Mouse (Mus musculus): ENCODE measurements around the gene Hoxd9.

Hoxd9 gene

GRCm38 (mm10) chr2:74713239-74714150 lies 16.0 kb downstream of the Hoxd9 start:
- no peak for DNase-seq (ENCODE audit: low spot score in 2 of 2)

- DNase-seq (ENCODE audit: low spot score in 2 of 2) = no peak
Observed at GRCm38 (mm10) chr2:74714156-74714789, 16.7 kb downstream of the Hoxd9 start.

GRCm38 (mm10) chr2:74714881-74715280 lies 17.4 kb downstream of the Hoxd9 start:
- no peak for DNase-seq (ENCODE audit: low spot score in 2 of 2)

DNA sequence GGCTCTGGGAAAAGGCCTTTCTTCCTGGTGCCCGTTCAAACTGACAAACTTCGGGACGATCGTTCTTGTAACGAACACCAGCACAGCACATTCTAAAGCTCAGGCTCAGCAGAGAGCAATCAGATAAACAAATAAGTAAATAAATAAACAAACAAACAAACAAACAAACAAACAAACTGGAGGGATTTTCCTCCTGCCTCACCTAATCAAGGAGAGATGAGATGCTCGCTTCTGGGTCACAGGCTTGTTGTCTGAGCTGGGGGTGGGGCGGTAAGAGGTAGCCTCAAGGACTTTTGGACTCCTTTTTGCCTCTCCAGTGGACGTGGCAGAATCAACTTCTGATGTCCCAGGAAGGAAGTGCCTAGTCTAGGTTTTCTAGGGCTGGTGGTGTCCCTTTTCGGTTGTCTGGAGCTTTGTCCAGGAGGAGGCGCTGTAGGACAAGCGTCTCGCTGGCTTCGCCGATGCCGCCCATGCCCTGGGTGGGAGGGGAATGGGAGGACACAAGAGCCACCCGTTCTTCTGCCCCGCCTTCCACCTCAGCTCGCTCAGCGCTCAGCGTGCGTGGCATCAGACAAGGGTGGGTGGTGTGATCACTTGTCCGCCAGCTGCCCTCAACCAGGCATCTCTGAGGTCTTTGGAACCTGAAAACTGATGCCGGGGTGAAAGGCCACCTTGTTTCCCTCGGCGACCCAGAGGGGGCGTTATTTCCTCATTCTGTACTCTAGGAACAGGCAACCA lies 18.1 kb downstream of the Hoxd9 start:
- peak; percentile 57 to 71 for DNase-seq (ENCODE audit: low spot score in 2 of 2)

DNA sequence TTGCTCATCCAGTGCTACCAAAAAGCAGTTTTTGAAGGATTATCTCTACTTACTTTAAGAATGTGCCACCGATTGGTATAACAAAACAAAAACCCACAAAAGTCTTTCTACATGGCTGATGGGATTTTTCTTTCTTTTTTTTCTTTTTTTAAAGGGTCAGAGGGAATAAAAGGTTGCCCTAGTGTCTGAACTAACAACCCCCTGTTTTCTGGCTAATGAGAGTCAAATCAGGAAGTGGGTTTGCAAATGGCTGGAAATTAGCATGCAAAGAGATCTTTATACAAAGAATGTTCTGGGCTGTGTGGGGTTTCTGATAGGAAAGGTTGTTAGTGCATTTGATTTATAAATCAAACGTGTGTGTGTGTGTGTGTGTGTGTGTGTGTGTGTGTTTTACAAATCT lies 22.9 kb downstream of the Hoxd9 start:
- DNase-seq (ENCODE audit: low spot score in 2 of 2) = no peak

- DNase-seq (ENCODE audit: low spot score in 2 of 2) = no peak
Observed at GRCm38 (mm10) chr2:74720955-74721491, 23.5 kb downstream of the Hoxd9 start.

DNA sequence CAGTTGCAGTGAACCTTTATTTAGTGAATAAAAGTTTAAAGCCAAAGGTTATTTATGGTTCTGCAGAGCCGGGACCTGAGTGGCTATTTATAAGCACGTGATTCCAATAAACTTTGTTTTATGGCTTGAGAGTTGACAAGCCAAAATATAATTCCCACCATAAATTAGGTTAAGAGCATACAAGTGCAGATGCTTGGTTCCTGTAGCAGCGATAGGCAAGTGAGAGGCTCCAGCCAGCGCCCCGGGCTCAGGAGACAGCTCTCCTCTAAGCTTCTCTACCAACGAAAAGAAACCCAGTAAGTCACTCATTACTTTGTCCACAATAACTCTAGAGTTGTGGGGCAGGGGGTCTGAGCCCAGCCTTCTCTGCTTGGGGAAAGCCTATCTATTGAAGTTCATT lies 24.4 kb downstream of the Hoxd9 start:
- DNase-seq (ENCODE audit: low spot score in 2 of 2) = no peak

GRCm38 (mm10) chr2:74722949-74723348 lies 25.4 kb downstream of the Hoxd9 start:
- no peak for DNase-seq (ENCODE audit: low spot score in 2 of 2)

DNA sequence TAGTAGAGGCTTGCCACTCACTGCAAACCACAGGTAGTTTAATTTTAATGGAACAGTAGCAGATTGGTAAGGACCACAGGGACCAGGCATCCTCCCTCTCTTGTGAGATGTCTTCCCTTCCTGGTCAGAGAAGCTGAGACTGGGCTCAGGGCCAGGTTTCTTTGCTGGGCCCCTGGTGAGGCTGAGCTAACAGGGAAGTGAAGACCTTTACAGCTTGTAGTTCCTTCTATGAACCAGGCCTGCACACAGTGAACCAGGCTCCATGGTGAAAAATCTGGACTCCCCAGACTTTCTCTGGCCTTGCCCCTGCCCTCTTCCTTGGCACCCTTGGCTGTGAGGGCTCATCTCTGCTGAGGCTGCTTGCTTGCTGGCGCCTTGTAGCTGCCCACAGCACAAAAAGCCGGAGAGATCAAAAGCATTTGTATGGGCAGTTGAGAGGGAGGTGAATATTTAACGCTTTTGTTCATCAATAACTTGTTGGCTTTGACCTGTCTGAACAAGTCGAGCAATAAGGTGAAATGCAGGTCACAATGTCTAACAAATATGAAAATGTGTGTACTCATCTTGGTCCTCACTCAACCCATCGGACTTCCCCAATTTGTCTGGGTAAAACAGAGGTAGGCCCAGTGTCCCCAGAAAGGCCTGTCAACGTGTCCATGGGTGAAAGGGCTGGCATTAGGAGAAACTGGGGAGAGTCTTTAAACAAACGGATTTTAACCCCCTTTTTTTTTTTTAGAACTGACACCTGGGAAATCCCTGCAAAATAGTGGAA lies 26.9 kb downstream of the Hoxd9 start:
- no peak for DNase-seq (ENCODE audit: low spot score in 2 of 2)

GRCm38 (mm10) chr2:74725171-74725570 lies 27.6 kb downstream of the Hoxd9 start:
- no peak for DNase-seq (ENCODE audit: low spot score in 2 of 2)

GRCm38 (mm10) chr2:74726551-74726950 lies 29.0 kb downstream of the Hoxd9 start, which contains the start of gene Gm28230:
TSS of gene Gm28230 (plus strand) at chr2:74726728.
- DNase-seq (ENCODE audit: low spot score in 2 of 2) = no peak

GRCm38 (mm10) chr2:74726973-74727639 lies 29.6 kb downstream of the Hoxd9 start:
- DNase-seq (ENCODE audit: low spot score in 2 of 2) = no peak

GRCm38 (mm10) chr2:74727640-74728302 lies 30.2 kb downstream of the Hoxd9 start:
- no peak for DNase-seq (ENCODE audit: low spot score in 2 of 2)

DNA sequence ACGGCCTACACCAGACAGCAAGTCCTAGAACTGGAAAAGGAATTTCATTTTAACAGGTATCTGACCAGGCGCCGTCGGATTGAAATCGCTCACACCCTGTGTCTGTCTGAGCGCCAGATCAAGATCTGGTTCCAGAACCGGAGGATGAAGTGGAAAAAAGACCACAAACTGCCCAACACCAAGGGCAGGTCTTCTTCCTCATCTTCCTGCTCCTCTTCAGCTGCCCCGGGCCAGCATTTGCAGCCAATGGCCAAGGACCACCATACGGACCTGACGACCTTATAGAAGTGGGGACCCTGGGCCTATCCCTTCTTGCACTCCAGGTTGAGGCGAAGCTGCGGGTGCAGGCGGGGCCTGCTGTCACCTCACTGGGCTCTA lies 30.8 kb downstream of the Hoxd9 start:
- no peak for DNase-seq (ENCODE audit: low spot score in 2 of 2)

DNA sequence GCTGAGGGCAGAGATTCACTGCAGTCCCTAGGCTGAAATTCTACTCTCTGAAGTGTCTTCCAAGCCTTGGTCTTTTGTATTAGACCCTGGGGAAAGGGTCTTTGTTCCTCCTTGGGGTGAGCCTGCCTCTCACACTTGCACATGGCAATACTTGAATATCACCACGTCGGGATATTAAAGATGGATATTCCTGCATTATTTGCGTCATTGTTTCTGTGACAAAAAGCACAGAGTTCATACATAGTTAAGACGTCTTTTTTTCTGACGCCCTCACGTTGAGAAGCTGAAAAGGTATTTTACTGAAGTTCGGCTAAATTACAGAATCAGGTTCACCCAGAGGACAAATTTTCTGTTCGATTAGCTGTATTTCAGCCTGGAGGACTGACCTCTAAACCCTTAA lies 32.8 kb downstream of the Hoxd9 start:
- no peak for DNase-seq (ENCODE audit: low spot score in 2 of 2)

DNA sequence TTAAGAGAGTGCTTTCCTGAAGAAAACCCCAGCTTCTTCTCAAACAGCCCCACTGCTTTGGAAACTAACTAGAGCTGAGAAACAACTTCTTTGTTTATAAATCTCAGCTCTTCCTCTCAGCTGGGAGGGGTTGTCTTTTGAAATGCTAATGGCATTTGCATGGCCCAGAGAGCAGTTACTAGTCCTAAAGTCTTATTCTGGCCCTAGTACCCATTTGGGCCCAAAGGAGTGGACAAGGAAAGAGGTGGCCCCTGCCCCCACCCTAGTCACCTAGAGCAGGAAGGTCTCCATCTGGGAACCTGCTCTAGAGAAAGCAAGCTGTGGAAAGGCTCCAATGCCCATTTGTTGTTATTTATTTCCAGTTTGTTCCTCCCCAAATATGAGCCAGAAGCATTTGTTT lies 33.5 kb downstream of the Hoxd9 start:
- no peak for DNase-seq (ENCODE audit: low spot score in 2 of 2)

DNA sequence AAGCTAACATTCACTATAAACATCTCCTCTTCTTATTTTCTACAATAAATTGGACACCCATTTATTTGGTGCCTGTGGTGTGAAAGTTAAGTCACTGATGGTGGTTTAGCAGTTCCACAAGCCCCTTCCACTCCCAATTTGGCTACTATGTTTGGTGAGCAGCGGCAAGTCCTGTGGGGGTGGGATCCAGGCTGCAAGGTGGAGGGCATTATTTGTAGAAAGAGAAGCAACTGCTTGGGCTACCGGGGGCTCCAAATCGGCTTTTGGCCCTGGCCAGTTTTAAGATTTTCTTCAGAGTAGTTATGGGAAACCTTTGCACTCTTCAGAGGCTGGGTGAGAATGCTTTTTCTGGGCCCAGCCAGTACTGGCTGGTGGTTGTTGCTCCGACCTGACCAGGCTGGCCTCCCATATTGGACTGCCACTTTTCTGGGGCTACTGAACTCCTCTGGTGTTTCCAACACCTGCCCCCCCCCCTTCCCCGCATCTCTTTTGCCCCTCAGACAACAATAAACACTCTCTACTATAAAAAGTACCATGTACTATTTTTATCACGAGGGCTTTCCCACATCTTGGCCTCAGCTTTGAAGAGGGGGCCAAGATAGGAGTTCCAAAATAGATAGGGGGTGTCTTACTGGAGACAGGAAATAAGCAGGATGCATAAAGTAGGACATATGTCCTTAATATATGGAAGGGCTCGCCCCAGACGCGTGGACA lies 34.4 kb downstream of the Hoxd9 start:
- no peak for DNase-seq (ENCODE audit: low spot score in 2 of 2)

DNA sequence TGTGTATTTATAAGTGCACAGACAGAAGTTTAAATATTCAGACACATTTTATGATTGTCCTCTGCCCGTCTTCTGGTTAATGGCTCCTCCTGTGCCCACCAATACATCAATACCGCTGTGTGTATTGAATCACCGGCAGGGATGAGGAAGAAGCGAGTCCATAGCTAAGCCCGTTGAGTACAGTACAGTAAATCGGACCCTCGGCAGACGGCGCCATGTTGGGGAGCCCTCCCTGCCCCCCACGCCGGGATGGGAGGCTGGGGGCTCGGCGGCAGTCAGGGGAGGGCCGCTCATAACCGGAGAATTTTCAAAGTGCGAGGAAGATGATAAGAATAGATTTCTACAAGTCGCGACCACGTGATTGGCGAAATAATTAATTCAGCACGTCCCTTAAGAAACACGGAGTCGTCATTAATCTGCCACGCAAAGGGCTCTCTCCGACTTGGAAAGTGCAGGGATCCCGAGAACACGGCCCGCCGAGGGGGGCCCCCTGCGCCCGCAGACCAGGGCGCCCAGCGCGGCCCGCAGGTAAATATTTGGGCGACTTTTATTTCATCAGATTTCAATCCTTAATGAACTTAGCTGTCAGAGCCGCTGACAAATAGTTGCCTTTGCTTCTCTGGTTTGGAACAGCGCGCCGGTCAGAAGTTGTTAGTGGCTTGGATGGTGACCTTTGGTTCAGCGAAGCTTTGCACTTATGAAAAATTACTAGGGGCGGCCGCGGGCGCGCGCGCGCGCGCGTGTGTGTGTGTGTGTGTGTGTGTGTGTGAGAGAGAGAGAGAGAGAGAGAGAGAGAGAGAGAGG lies 35.2 kb downstream of the Hoxd9 start:
- DNase-seq (ENCODE audit: low spot score in 2 of 2) = no peak

DNA sequence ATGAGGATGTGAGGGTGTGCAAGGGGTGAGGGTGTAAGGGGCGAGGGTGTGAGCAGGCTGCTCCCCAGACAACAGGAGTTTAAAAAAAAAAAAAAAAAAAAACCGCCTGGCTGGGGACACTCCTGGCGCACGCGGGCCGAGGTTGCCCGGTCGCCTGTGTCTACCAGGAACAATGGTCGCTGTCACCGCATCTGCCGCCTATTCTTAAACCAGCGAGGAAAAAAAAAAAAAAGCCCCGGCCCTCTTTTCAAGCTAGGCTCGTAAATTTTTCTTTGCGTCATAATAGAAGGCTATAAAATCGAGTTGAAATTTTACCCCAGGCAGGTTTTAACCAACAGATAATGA lies 35.8 kb downstream of the Hoxd9 start:
- DNase-seq (ENCODE audit: low spot score in 2 of 2) = no peak
